Mouse (Mus musculus): ENCODE data around the gene Jph3. TPM values are rescaled to one million over a fixed set of nuclear protein-coding genes. Genes with fewer than 3 reads are reported as not detected.

The Jph3 gene
- polyA plus RNA-seq, 1 experiment from 2014 or later, result 1.2 TPM

GRCm38 (mm10) chr8:121698615-121699101, 30.8 kb upstream of the Jph3 start:
- Histone ChIP-seq H3K4me2 (peak overlapping the region; percentile 52), H3K4me3 (replicated peaks) (peak overlapping the region; percentile 26), H3K9ac (replicated peaks) (no peak overlapping the region), H3K27ac (no peak overlapping the region), H3K4me1 (replicated peaks) (peaks cover 17% of the 10 kb centered on the region), H3K9me3 (peaks cover 6% of the 10 kb centered on the region; the same call in 1 of the 2 replicates), H3K36me3 (no peaks in the 10 kb centered on the region), H3K27me3 (no peaks in the 10 kb centered on the region)
- WGBS, result 7% methylated on average over 9 of the region's 9 CpGs
- peak; percentile 29; the same call in 1 of the 2 replicates for ATAC-seq (ENCODE audit: insufficient number of reproducible peaks, insufficient read depth, low FRiP score, low TSS enrichment, low read depth)

- Histone ChIP-seq H3K36me3 (no peaks in the 10 kb centered on the region), H3K9ac (replicated peaks) (no peak overlapping the region), H3K4me1 (replicated peaks) (peaks cover 17% of the 10 kb centered on the region), H3K4me2 (no peak overlapping the region), H3K4me3 (replicated peaks) (no peak overlapping the region), H3K27ac (no peak overlapping the region), H3K27me3 (no peaks in the 10 kb centered on the region), H3K9me3 (peaks cover 6% of the 10 kb centered on the region; the same call in 1 of the 2 replicates)
- 87% methylated on average over 2 of the region's 2 CpGs for WGBS
- no peak for ATAC-seq (ENCODE audit: insufficient number of reproducible peaks, insufficient read depth, low FRiP score, low TSS enrichment, low read depth)
Observed at GRCm38 (mm10) chr8:121699936-121700335, 29.5 kb upstream of the Jph3 start.

GRCm38 (mm10) chr8:121705174-121705573, 24.2 kb upstream of the Jph3 start:
- H3K27me3 ChIP-seq, result no peaks in the 10 kb centered on the region
- 58% methylated on average over 3 of the region's 3 CpGs for WGBS
- no peak overlapping the region for H3K4me3 ChIP-seq (replicated peaks)
- no peak overlapping the region for H3K27ac ChIP-seq
- H3K9me3 ChIP-seq, result peaks cover 2% of the 10 kb centered on the region; the same call in 1 of the 2 replicates
- H3K9ac ChIP-seq (replicated peaks), result no peak overlapping the region
- no peaks in the 10 kb centered on the region for H3K4me1 ChIP-seq (replicated peaks)
- H3K4me2 ChIP-seq, result no peak overlapping the region
- ATAC-seq (ENCODE audit: insufficient number of reproducible peaks, insufficient read depth, low FRiP score, low TSS enrichment, low read depth), result no peak
- H3K36me3 ChIP-seq, result no peaks in the 10 kb centered on the region

- no peaks in the 10 kb centered on the region for H3K27me3 ChIP-seq
- H3K4me1 ChIP-seq (replicated peaks), result no peaks in the 10 kb centered on the region
- no peak overlapping the region for H3K4me3 ChIP-seq (replicated peaks)
- 86% methylated on average over 11 of the region's 11 CpGs for WGBS
- ATAC-seq (ENCODE audit: insufficient number of reproducible peaks, insufficient read depth, low FRiP score, low TSS enrichment, low read depth), result no peak
- H3K27ac ChIP-seq, result no peak overlapping the region
- no peak overlapping the region for H3K9ac ChIP-seq (replicated peaks)
- H3K4me2 ChIP-seq, result no peak overlapping the region
- no peaks in the 10 kb centered on the region for H3K36me3 ChIP-seq
- H3K9me3 ChIP-seq, result no peaks in the 10 kb centered on the region
Observed at GRCm38 (mm10) chr8:121706956-121707355, 22.5 kb upstream of the Jph3 start.

- 64% methylated on average over 6 of the region's 6 CpGs for WGBS
- H3K4me3 ChIP-seq (replicated peaks), result no peak overlapping the region
- H3K9me3 ChIP-seq, result no peaks in the 10 kb centered on the region
- H3K27me3 ChIP-seq, result peaks cover 7% of the 10 kb centered on the region; the same call in 1 of the 2 replicates
- ATAC-seq (ENCODE audit: insufficient number of reproducible peaks, insufficient read depth, low FRiP score, low TSS enrichment, low read depth), result no peak
- H3K9ac ChIP-seq (replicated peaks), result no peak overlapping the region
- H3K27ac ChIP-seq, result no peak overlapping the region
- no peaks in the 10 kb centered on the region for H3K4me1 ChIP-seq (replicated peaks)
- H3K4me2 ChIP-seq, result no peak overlapping the region
- H3K36me3 ChIP-seq, result no peaks in the 10 kb centered on the region
Observed at GRCm38 (mm10) chr8:121708406-121708805, 21.0 kb upstream of the Jph3 start.

GRCm38 (mm10) chr8:121717502-121717901, 11.9 kb upstream of the Jph3 start:
- Histone ChIP-seq H3K27me3 (peaks cover 70% of the 10 kb centered on the region), H3K9ac (replicated peaks) (0 out of 2 replicates have a peak overlapping the region, but pooled peaks have one; percentile 18), H3K9me3 (no peaks in the 10 kb centered on the region), H3K4me2 (peak overlapping the region; percentile 43), H3K4me1 (replicated peaks) (peaks cover 12% of the 10 kb centered on the region), H3K36me3 (no peaks in the 10 kb centered on the region), H3K4me3 (replicated peaks) (no peak overlapping the region), H3K27ac (no peak overlapping the region)
- ATAC-seq (ENCODE audit: insufficient number of reproducible peaks, insufficient read depth, low FRiP score, low TSS enrichment, low read depth), result no peak
- WGBS, result 44% methylated on average over 14 of the region's 14 CpGs

- Histone ChIP-seq H3K4me3 (replicated peaks) (no peak overlapping the region), H3K9ac (replicated peaks) (no peak overlapping the region), H3K27me3 (peaks cover 65% of the 10 kb centered on the region), H3K4me1 (replicated peaks) (peaks cover 12% of the 10 kb centered on the region), H3K9me3 (no peaks in the 10 kb centered on the region), H3K36me3 (no peaks in the 10 kb centered on the region), H3K4me2 (peak overlapping the region; percentile 43), H3K27ac (no peak overlapping the region)
- peak; percentile 44; the same call in 1 of the 2 replicates for ATAC-seq (ENCODE audit: insufficient number of reproducible peaks, insufficient read depth, low FRiP score, low TSS enrichment, low read depth)
- WGBS, result 29% methylated on average over 12 of the region's 12 CpGs
Observed at GRCm38 (mm10) chr8:121717982-121718425, 11.4 kb upstream of the Jph3 start.

- H3K27ac ChIP-seq, result no peak overlapping the region
- WGBS, result 50% methylated on average over 6 of the region's 6 CpGs
- ATAC-seq (ENCODE audit: insufficient number of reproducible peaks, insufficient read depth, low FRiP score, low TSS enrichment, low read depth), result no peak
- H3K9ac ChIP-seq (replicated peaks), result no peak overlapping the region
- no peaks in the 10 kb centered on the region for H3K9me3 ChIP-seq
- peaks cover 12% of the 10 kb centered on the region for H3K4me1 ChIP-seq (replicated peaks)
- no peak overlapping the region for H3K4me2 ChIP-seq
- H3K4me3 ChIP-seq (replicated peaks), result no peak overlapping the region
- H3K27me3 ChIP-seq, result peaks cover 62% of the 10 kb centered on the region
- no peaks in the 10 kb centered on the region for H3K36me3 ChIP-seq
Observed at GRCm38 (mm10) chr8:121718925-121719324, 10.5 kb upstream of the Jph3 start.

- Histone ChIP-seq H3K4me2 (no peak overlapping the region), H3K27ac (no peak overlapping the region), H3K27me3 (peaks cover 48% of the 10 kb centered on the region), H3K9ac (replicated peaks) (no peak overlapping the region), H3K36me3 (no peaks in the 10 kb centered on the region), H3K4me3 (replicated peaks) (no peak overlapping the region), H3K4me1 (replicated peaks) (peaks cover 5% of the 10 kb centered on the region), H3K9me3 (no peaks in the 10 kb centered on the region)
- WGBS, result 65% methylated on average over 6 of the region's 6 CpGs
- no peak for ATAC-seq (ENCODE audit: insufficient number of reproducible peaks, insufficient read depth, low FRiP score, low TSS enrichment, low read depth)
Observed at GRCm38 (mm10) chr8:121721072-121721471, 8.4 kb upstream of the Jph3 start.

GRCm38 (mm10) chr8:121723846-121724245, 5.6 kb upstream of the Jph3 start:
- no peak overlapping the region for H3K27ac ChIP-seq
- H3K9ac ChIP-seq (replicated peaks), result no peak overlapping the region
- 69% methylated on average over 12 of the region's 12 CpGs for WGBS
- no peak for ATAC-seq (ENCODE audit: insufficient number of reproducible peaks, insufficient read depth, low FRiP score, low TSS enrichment, low read depth)
- no peak overlapping the region for H3K4me2 ChIP-seq
- H3K4me1 ChIP-seq (replicated peaks), result no peaks in the 10 kb centered on the region
- peaks cover 8% of the 10 kb centered on the region; the same call in 1 of the 2 replicates for H3K9me3 ChIP-seq
- H3K36me3 ChIP-seq, result no peaks in the 10 kb centered on the region
- H3K4me3 ChIP-seq (replicated peaks), result no peak overlapping the region
- H3K27me3 ChIP-seq, result peaks cover 49% of the 10 kb centered on the region

- peaks cover 64% of the 10 kb centered on the region for H3K27me3 ChIP-seq
- 71% methylated on average over 3 of the region's 3 CpGs for WGBS
- no peak overlapping the region for H3K9ac ChIP-seq (replicated peaks)
- ATAC-seq (ENCODE audit: insufficient number of reproducible peaks, insufficient read depth, low FRiP score, low TSS enrichment, low read depth), result no peak
- no peaks in the 10 kb centered on the region for H3K36me3 ChIP-seq
- peaks cover 16% of the 10 kb centered on the region for H3K4me1 ChIP-seq (replicated peaks)
- no peak overlapping the region for H3K4me2 ChIP-seq
- H3K4me3 ChIP-seq (replicated peaks), result no peak overlapping the region
- peaks cover 8% of the 10 kb centered on the region; the same call in 1 of the 2 replicates for H3K9me3 ChIP-seq
- no peak overlapping the region for H3K27ac ChIP-seq
Observed at GRCm38 (mm10) chr8:121727164-121727563, 2.3 kb upstream of the Jph3 start.

- Histone ChIP-seq H3K9me3 (peaks cover 8% of the 10 kb centered on the region; the same call in 1 of the 2 replicates), H3K27ac (no peak overlapping the region), H3K9ac (replicated peaks) (no peak overlapping the region), H3K4me1 (replicated peaks) (peaks cover 18% of the 10 kb centered on the region), H3K4me3 (replicated peaks) (peak overlapping the region; percentile 53), H3K4me2 (peak overlapping the region; percentile 85), H3K27me3 (peaks cover 78% of the 10 kb centered on the region), H3K36me3 (no peaks in the 10 kb centered on the region)
- WGBS, result under 1% methylated on average over 52 of the region's 54 CpGs
- no peak for ATAC-seq (ENCODE audit: insufficient number of reproducible peaks, insufficient read depth, low FRiP score, low TSS enrichment, low read depth)
Observed at GRCm38 (mm10) chr8:121729754-121730153, 331 bp downstream of the Jph3 start.

Measured in limb, embryonic 12.5 days (tissue).